Mouse (Mus musculus) midbrain, embryonic 14.5 days (tissue): ENCODE results near the gene Tex9. TPM values are rescaled to one million over a fixed set of nuclear protein-coding genes. Genes with fewer than 3 reads are reported as not detected.
A peak's percentile ranks its signal among the peaks of the same experiment; 100 is the strongest.

Experiments
- ATAC-seq: fragments of 200-750 bp; cut with Nextera tagmentation; 2 replicates; pipeline ENCODE4 v1.8.0; 2017; ENCODE audit warnings: moderate number of reproducible peaks, moderate library complexity; ENCODE audit not compliant: low FRiP score, low TSS enrichment
- DNase-seq: peaks from one replicate; pipeline ENCODE4 v3.0.0-alpha.2; 2015
- H3K27ac ChIP-seq: fragments of 300-500 bp; sonication (generic); replicated peaks from 2 replicates; pipeline ENCODE4 v1.5.1; 2014; ENCODE audit warnings: mild to moderate bottlenecking, low read depth, low read length, moderate library complexity
- H3K27me3 ChIP-seq: fragments of 300-500 bp; sonication (generic); 2 replicates; pipeline ENCODE4 v1.6.1; 2014; ENCODE audit warnings: low read length, control low read depth, mixed read lengths; ENCODE audit not compliant: control insufficient read depth, insufficient read depth
- H3K36me3 ChIP-seq: fragments of 300-500 bp; sonication (generic); 2 replicates; pipeline ENCODE4 v1.6.1; 2014; ENCODE audit warnings: low read length, control low read depth; ENCODE audit not compliant: control insufficient read depth, insufficient read depth
- H3K4me1 ChIP-seq: fragments of 300-500 bp; sonication (generic); 2 replicates; pipeline ENCODE4 v1.6.1; 2014; ENCODE audit warnings: mild to moderate bottlenecking, antibody characterized with exemption, low read length, control low read depth; ENCODE audit not compliant: control insufficient read depth, insufficient read depth
- H3K4me2 ChIP-seq: fragments of 300-500 bp; sonication (generic); 2 replicates; pipeline ENCODE4 v1.6.1; 2014; ENCODE audit warnings: mild to moderate bottlenecking, low read length, moderate library complexity
- H3K4me3 ChIP-seq: fragments of 300-500 bp; sonication (generic); replicated peaks from 2 replicates; pipeline ENCODE4 v1.5.1; 2014; ENCODE audit warnings: low read depth, low read length
- H3K9ac ChIP-seq: fragments of 300-500 bp; sonication (generic); replicated peaks from 2 replicates; pipeline ENCODE4 v1.6.1; 2014; ENCODE audit warnings: mild to moderate bottlenecking, low read length, moderate library complexity
- H3K9me3 ChIP-seq: fragments of 300-500 bp; sonication (generic); 2 replicates; pipeline ENCODE4 v1.6.1; 2016; ENCODE audit warnings: low read length, control low read depth, mixed read lengths; ENCODE audit not compliant: control insufficient read depth
- WGBS: fragments of 180-500 bp; shearing (Covaris S2); extraction: QIAGEN DNeasy Blood & Tissue Kit; methylation state at CpG from one replicate; pipeline ENCODE4 v1.1.7; 2014; 5-methylcytosine and 5-hydroxymethylcytosine counted together
- polyA plus RNA-seq: library from polyadenylated mRNA; unstranded; fragments of >200 nt; fragmentation: Nextera tagmentation; extraction: Ambion mirVana; gene quantifications from 2 replicates; pipeline ENCODE4 v1.2.1, GENCODE M21; 2014

Tex9 gene
- polyA plus RNA-seq, 1 experiment from 2014 or later = 39.7 TPM

GRCm38 (mm10) chr9:72530824-72531223 is 38.8 kb upstream of the Tex9 start:
- Histone ChIP-seq H3K4me3 (peak overlapping the region; percentile 91), H3K9me3 (no peaks in the 10 kb centered on the region), H3K4me2 (peak overlapping the region; percentile 68), H3K27me3 (no peaks in the 10 kb centered on the region), H3K9ac (peak overlapping the region; percentile 48), H3K36me3 (no peaks in the 10 kb centered on the region), H3K4me1 (peaks cover 9% of the 10 kb centered on the region), H3K27ac (peak overlapping the region; percentile 100)
- DNase-seq (no peak), ATAC-seq (peak; percentile 0; the same call in 1 of the 2 replicates)
- 27% methylated on average over 4 of the region's 4 CpGs for WGBS

GRCm38 (mm10) chr9:72530237-72530636 is 38.2 kb upstream of the Tex9 start:
- no peak overlapping the region for H3K27ac ChIP-seq

GRCm38 (mm10) chr9:72526091-72526490 is 34.1 kb upstream of the Tex9 start:
- peaks cover 5% of the 10 kb centered on the region; the same call in 1 of the 2 replicates for H3K4me1 ChIP-seq
- no peak for ATAC-seq
- WGBS = 80% methylated on average over 1 of the region's 1 CpGs
- H3K4me2 ChIP-seq = no peak overlapping the region
- H3K27me3 ChIP-seq = no peaks in the 10 kb centered on the region
- H3K9me3 ChIP-seq = no peaks in the 10 kb centered on the region
- H3K27ac ChIP-seq = no peak overlapping the region
- H3K4me3 ChIP-seq = no peak overlapping the region
- H3K36me3 ChIP-seq = no peaks in the 10 kb centered on the region
- DNase-seq = no peak
- no peak overlapping the region for H3K9ac ChIP-seq

More at GRCm38 (mm10) chr9:72530237-72530636, 38.2 kb upstream of the Tex9 start:
- WGBS = under 1% methylated on average over 12 of the region's 12 CpGs
- ATAC-seq (no peak), DNase-seq (peak; percentile 96)
- H3K4me3 ChIP-seq = no peak overlapping the region
- no peaks in the 10 kb centered on the region for H3K27me3 ChIP-seq
- no peaks in the 10 kb centered on the region for H3K36me3 ChIP-seq
- peak overlapping the region; percentile 68; the same call in 1 of the 2 replicates for H3K4me2 ChIP-seq
- no peaks in the 10 kb centered on the region for H3K9me3 ChIP-seq
- H3K4me1 ChIP-seq = peaks cover 9% of the 10 kb centered on the region
- no peak overlapping the region for H3K9ac ChIP-seq

- no peaks in the 10 kb centered on the region for H3K36me3 ChIP-seq
- DNase-seq = no peak
- ATAC-seq = no peak
- no peaks in the 10 kb centered on the region for H3K9me3 ChIP-seq
- H3K4me3 ChIP-seq = no peak overlapping the region
- H3K4me1 ChIP-seq = no peaks in the 10 kb centered on the region
- no peak overlapping the region for H3K4me2 ChIP-seq
- no peaks in the 10 kb centered on the region for H3K27me3 ChIP-seq
- no peak overlapping the region for H3K27ac ChIP-seq
- no peak overlapping the region for H3K9ac ChIP-seq
These were observed 28.8 kb upstream of the Tex9 start for GRCm38 (mm10) chr9:72520849-72521248.

- no peak for ATAC-seq
- Histone ChIP-seq H3K9me3 (no peaks in the 10 kb centered on the region), H3K36me3 (no peaks in the 10 kb centered on the region), H3K4me3 (no peak overlapping the region), H3K27ac (no peak overlapping the region), H3K4me2 (no peak overlapping the region), H3K27me3 (no peaks in the 10 kb centered on the region), H3K9ac (no peak overlapping the region), H3K4me1 (no peaks in the 10 kb centered on the region)
- no peak for DNase-seq
These were observed 27.2 kb upstream of the Tex9 start for GRCm38 (mm10) chr9:72519246-72519645.

- no peaks in the 10 kb centered on the region for H3K27me3 ChIP-seq
- no peaks in the 10 kb centered on the region for H3K9me3 ChIP-seq
- H3K9ac ChIP-seq = no peak overlapping the region
- no peak overlapping the region for H3K4me2 ChIP-seq
- H3K36me3 ChIP-seq = no peaks in the 10 kb centered on the region
- H3K27ac ChIP-seq = no peak overlapping the region
- ATAC-seq = no peak
- DNase-seq = no peak
- 0 out of 2 replicates have a peak, but pooled peaks cover 3% of the 10 kb centered on the region for H3K4me1 ChIP-seq
- H3K4me3 ChIP-seq = no peak overlapping the region
These were observed 23.4 kb upstream of the Tex9 start for GRCm38 (mm10) chr9:72515366-72515765.

GRCm38 (mm10) chr9:72512229-72512981 is 20.4 kb upstream of the Tex9 start:
- Histone ChIP-seq H3K4me3 (no peak overlapping the region), H3K9me3 (no peaks in the 10 kb centered on the region), H3K4me1 (0 out of 2 replicates have a peak, but pooled peaks cover 3% of the 10 kb centered on the region), H3K36me3 (no peaks in the 10 kb centered on the region), H3K9ac (no peak overlapping the region), H3K27me3 (no peaks in the 10 kb centered on the region), H3K27ac (no peak overlapping the region), H3K4me2 (no peak overlapping the region)
- DNase-seq (peak; percentile 40), ATAC-seq (no peak)
- 49% methylated on average over 11 of the region's 11 CpGs for WGBS

- DNase-seq = no peak
- no peak overlapping the region for H3K9ac ChIP-seq
- no peaks in the 10 kb centered on the region for H3K27me3 ChIP-seq
- no peak overlapping the region for H3K27ac ChIP-seq
- H3K4me2 ChIP-seq = no peak overlapping the region
- WGBS = 68% methylated on average over 3 of the region's 3 CpGs
- H3K4me3 ChIP-seq = no peak overlapping the region
- peaks cover 4% of the 10 kb centered on the region; the same call in 1 of the 2 replicates for H3K4me1 ChIP-seq
- no peak for ATAC-seq
- no peaks in the 10 kb centered on the region for H3K9me3 ChIP-seq
- no peaks in the 10 kb centered on the region for H3K36me3 ChIP-seq
These were observed 5.2 kb upstream of the Tex9 start for GRCm38 (mm10) chr9:72497171-72497570.

GRCm38 (mm10) chr9:72496691-72497090 is 4.7 kb upstream of the Tex9 start:
- H3K9me3 ChIP-seq = no peaks in the 10 kb centered on the region
- WGBS = 72% methylated on average over 2 of the region's 2 CpGs
- DNase-seq (no peak), ATAC-seq (no peak)
- H3K36me3 ChIP-seq = no peaks in the 10 kb centered on the region
- peaks cover 4% of the 10 kb centered on the region; the same call in 1 of the 2 replicates for H3K4me1 ChIP-seq
- H3K9ac ChIP-seq = no peak overlapping the region
- no peak overlapping the region for H3K4me3 ChIP-seq
- H3K4me2 ChIP-seq = no peak overlapping the region
- no peaks in the 10 kb centered on the region for H3K27me3 ChIP-seq
- no peak overlapping the region for H3K27ac ChIP-seq
